Mouse (Mus musculus) heart, adult 2 months (tissue): Measurements from ENCODE around the gene Tnfsf8.

ENCODE experiments used
- CTCF ChIP-seq: fragments of 200-600 bp; IDR thresholded peaks from 2 replicates; pipeline ENCODE4 v1.8.1; 2022; ENCODE audit warnings: antibody characterized with exemption, mild to moderate bottlenecking, moderate library complexity
- POLR2A ChIP-seq: fragments of 200-500 bp; IDR thresholded peaks from 2 replicates; pipeline ENCODE4 v1.6.1; 2011; ENCODE audit warnings: mild to moderate bottlenecking, low read depth, low read length, control low read depth; ENCODE audit not compliant: insufficient read depth

DNA sequence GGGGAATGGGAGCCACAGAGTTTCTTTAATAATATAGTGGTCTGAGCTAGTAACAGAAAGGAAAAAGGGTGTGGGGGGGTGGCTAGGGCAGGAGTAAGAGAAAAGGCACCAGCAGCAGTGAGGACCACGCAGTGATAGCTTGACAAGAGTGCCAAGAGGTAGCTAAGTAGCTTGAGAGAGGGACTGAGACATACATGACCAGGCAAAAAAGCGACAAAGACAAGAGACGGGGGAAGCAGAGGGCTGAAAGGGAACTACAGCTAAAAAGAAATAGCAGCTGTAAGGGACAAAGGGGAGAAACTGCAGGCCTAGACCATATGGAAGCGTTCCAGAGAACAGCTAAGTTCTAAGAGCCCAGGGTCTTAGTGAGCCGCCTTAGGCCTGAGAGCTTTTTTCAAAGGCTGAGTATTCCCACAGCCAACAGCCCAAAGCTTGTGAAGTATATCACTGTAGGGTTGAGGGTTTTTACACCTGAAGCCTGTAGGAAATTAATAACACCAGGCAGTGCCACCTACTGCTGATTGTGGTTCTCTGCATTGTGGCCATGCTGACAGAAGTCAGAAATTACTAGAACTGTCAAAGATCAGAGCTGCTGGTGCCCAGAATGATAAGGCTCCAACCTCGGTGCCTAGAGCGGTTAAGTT is 78.1 kb downstream of the Tnfsf8 start:
- TF ChIP-seq CTCF (peak; percentile 51), POLR2A (no peak)
